17 mouse cellular contexts compared by ENCODE assay signal in the genomic region with DNA sequence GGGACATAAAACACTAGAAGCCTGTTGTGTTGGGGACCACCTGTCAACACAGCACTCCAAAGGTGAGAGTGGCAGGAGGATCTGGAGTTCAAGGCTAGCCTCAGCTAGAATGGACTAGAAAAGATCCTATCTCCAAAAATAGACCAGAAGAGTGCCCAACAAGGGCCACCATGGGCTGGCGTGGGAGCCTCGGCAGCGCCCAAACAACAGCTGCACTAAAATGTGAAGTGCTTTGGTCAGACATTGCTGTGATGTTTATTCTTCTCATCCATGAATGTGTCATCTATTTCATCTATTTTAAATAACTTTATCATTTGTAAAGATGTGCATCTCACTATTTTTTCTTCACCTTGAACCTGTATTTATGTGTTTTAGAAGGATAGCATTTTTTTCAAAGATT.
DNase-seq lines count a peak whose midpoint lies in the region; TF ChIP-seq lines count a peak whose summit lies in the region.
"Had no signal": no experiment of that assay in that cellular context is flagged by ENCODE, and none has a peak within 500 bp of the region (broad histone marks: within the 10 kb centered on the region; RNA-seq: fewer than 3 reads in every experiment).

No protein-coding gene starts in this region.

- DNase-seq in adrenal gland, adult 18-20 months (ENCODE audit: low spot score in 2 of 2): no peak
- DNase-seq: adrenal gland, adult 2 months; adrenal gland, adult 8-10 months; adrenal gland, postnatal 10 days; adrenal gland, postnatal 14 days; adrenal gland, postnatal 25 days; adrenal gland, postnatal 36 days; B cell, adult 2 months; cerebellum, adult 11 months; cerebellum, adult 11-12 months; cerebellum, adult 18-20 months; cerebellum, adult 2 months; cerebellum, adult 8-10 months had no signal

- H3K27me3 ChIP-seq in myocyte (ENCODE audit: control insufficient read depth, insufficient read depth, insufficient read length): no peaks in the 10 kb centered on the region
- H3K27me3 ChIP-seq: CH12.LX, Patski had no signal

- H3K79me2 ChIP-seq in myocyte (ENCODE audit: control insufficient read depth, insufficient read depth): no peaks in the 10 kb centered on the region

- H3K4me2 ChIP-seq in myocyte (ENCODE audit: low read depth): no peak overlapping the region

- H3K4me3 ChIP-seq in myocyte: no peak overlapping the region

- no peak overlapping the region for H3ac ChIP-seq in myocyte (ENCODE audit: control insufficient read depth, insufficient read length)

- no peaks in the 10 kb centered on the region for H3K36me3 ChIP-seq in myocyte (ENCODE audit: control insufficient read depth, insufficient read depth)
- H3K36me3 ChIP-seq: G1E had no signal

- TF ChIP-seq POLR2A in myocyte (IDR thresholded peaks at IDR 0.05; ENCODE audit: insufficient read length, low read depth): no peak

TF ChIP-seq in myocyte, 11 proteins besides CTCF, POLR2A, EP300 and RAD21:
- TF ChIP-seq MYOG (IDR thresholded peaks at IDR 0.05; ENCODE audit: control insufficient read depth in 1 of 3, insufficient read depth in 1 of 3, insufficient read length in 2 of 3, low read depth in 2 of 3) (peak in 1 of 3 experiments; percentile 75), CEBPB (IDR thresholded peaks at IDR 0.05; ENCODE audit: insufficient read depth, poor library complexity, severe bottlenecking) (no peak), TCF3 (IDR thresholded peaks at IDR 0.05; ENCODE audit: insufficient read length, low read depth) (no peak), E2F4 (IDR thresholded peaks at IDR 0.05; ENCODE audit: insufficient read depth) (no peak), USF1 (IDR thresholded peaks at IDR 0.05; ENCODE audit: low read depth) (no peak), REST (IDR thresholded peaks at IDR 0.05; ENCODE audit: insufficient read depth, insufficient read length) (no peak), POLR2AphosphoS2 (IDR thresholded peaks at IDR 0.05; ENCODE audit: insufficient read length, low read depth) (no peak), SRF (IDR thresholded peaks at IDR 0.05; ENCODE audit: control insufficient read depth, insufficient read length, low read depth) (no peak), TCF12 (IDR thresholded peaks at IDR 0.05; ENCODE audit: insufficient read depth, poor library complexity, severe bottlenecking) (no peak), MYOD1 (IDR thresholded peaks at IDR 0.05; ENCODE audit: control insufficient read depth in 1 of 3, insufficient read length in 2 of 3, low read depth in 2 of 3) (peak; percentile 1 to 80 (median 44)), MAX (IDR thresholded peaks at IDR 0.05; ENCODE audit: low read depth) (no peak)
TF ChIP-seq in myocyte: peak in this region for 2.
